Mouse (Mus musculus): ENCODE results near the gene Pdhx. TPM values are rescaled to one million over a fixed set of nuclear protein-coding genes. Genes with fewer than 3 reads are reported as not detected.

The Pdhx gene
- total RNA-seq, 1 experiment, result 35.6 TPM

DNA sequence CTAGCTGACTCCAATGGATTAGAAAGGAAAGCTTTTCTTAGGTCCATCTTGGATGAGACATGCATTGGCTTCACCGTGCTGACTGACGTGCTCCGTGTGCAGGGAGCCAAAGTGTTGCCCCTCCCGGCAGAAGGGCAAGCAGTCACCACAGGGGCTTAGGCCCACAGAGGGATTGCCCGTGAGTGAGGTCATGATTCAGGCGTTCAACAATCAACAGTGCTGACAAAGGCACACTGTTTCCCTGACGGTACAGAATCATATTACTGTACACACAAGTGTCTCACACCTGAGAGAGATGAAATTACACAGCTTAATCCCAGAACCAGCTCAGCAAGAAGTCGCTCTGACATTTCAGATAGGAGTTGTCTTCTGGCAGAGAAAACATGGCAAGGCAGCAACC, 38.4 kb upstream of the Pdhx start:
- Histone ChIP-seq H3K36me3 (ENCODE audit: control insufficient read depth, insufficient read depth, low read length, poor library complexity, severe bottlenecking) (no peaks in the 10 kb centered on the region), H3K4me1 (ENCODE audit: control insufficient read depth in 2 of 2, insufficient read depth in 2 of 2, low read length in 2 of 2, poor library complexity in 1 of 2) (no peaks in the 10 kb centered on the region), H3K4me3 (ENCODE audit: insufficient read depth in 1 of 2, low read depth in 1 of 2, low read length in 2 of 2, poor library complexity in 1 of 2, severe bottlenecking in 1 of 2) (no peak overlapping the region), H3K9me3 (ENCODE audit: control insufficient read depth, insufficient read depth, low read depth, low read length) (no peaks in the 10 kb centered on the region), H3K9ac (ENCODE audit: insufficient read depth, low read depth, low read length, poor library complexity, severe bottlenecking) (no peak overlapping the region), H3K27ac (ENCODE audit: insufficient read depth, low read depth, low read length, poor library complexity, severe bottlenecking) (no peak overlapping the region)
- TF ChIP-seq ZC3H11A (IDR thresholded peaks at IDR 0.05; ENCODE audit: borderline replicate concordance, low read depth, low read length) (no peak), ZNF384 (IDR thresholded peaks at IDR 0.05; ENCODE audit: low read depth, low read length) (no peak), MAFK (IDR thresholded peaks at IDR 0.05; ENCODE audit: insufficient read depth, low read depth, low read length) (no peak), HCFC1 (IDR thresholded peaks at IDR 0.05; ENCODE audit: borderline replicate concordance, insufficient read depth, low read length) (no peak), CHD2 (IDR thresholded peaks at IDR 0.05; ENCODE audit: low read depth, low read length) (no peak)
- DNase-seq (ENCODE audit: low read depth, low spot score), result no peak
- in situ Hi-C loops (cut with MboI; ENCODE audit: low sequenced_read_pairs in 2 of 2, unreplicated experiment in 2 of 2), result no loop called here

DNA sequence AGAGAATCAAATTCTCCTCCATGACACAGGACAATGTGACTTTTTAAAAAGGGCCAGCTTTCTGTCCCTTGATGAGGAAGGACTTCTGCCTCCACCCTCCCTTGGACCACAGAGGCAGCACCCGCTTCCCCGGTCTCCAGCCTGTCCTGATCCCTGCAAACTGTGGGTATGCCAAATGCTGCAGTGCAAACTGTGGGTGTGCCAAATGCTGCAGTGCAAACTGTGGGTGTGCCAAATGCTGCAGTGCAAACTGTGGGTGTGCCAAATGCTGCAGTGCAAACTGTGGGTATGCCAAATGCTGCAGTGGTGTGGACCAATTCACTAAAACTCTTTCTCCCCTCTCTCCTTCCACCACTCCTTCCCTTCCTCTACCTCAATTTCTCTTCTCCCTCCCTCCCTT, 32.9 kb upstream of the Pdhx start:
- Histone ChIP-seq H3K4me3 (ENCODE audit: insufficient read depth in 1 of 2, low read depth in 1 of 2, low read length in 2 of 2, poor library complexity in 1 of 2, severe bottlenecking in 1 of 2) (no peak overlapping the region), H3K27ac (ENCODE audit: insufficient read depth, low read depth, low read length, poor library complexity, severe bottlenecking) (no peak overlapping the region), H3K9ac (ENCODE audit: insufficient read depth, low read depth, low read length, poor library complexity, severe bottlenecking) (no peak overlapping the region), H3K36me3 (ENCODE audit: control insufficient read depth, insufficient read depth, low read length, poor library complexity, severe bottlenecking) (no peaks in the 10 kb centered on the region), H3K4me1 (ENCODE audit: control insufficient read depth in 2 of 2, insufficient read depth in 2 of 2, low read length in 2 of 2, poor library complexity in 1 of 2) (no peaks in the 10 kb centered on the region), H3K9me3 (ENCODE audit: control insufficient read depth, insufficient read depth, low read depth, low read length) (no peaks in the 10 kb centered on the region)
- no peak for DNase-seq (ENCODE audit: low read depth, low spot score)
- in situ Hi-C loops (cut with MboI; ENCODE audit: low sequenced_read_pairs in 2 of 2, unreplicated experiment in 2 of 2), result no loop called here
- TF ChIP-seq ZC3H11A (IDR thresholded peaks at IDR 0.05; ENCODE audit: borderline replicate concordance, low read depth, low read length), result no peak
- no peak for TF ChIP-seq ZNF384 (IDR thresholded peaks at IDR 0.05; ENCODE audit: low read depth, low read length)
- TF ChIP-seq MAFK (IDR thresholded peaks at IDR 0.05; ENCODE audit: insufficient read depth, low read depth, low read length), result no peak
- TF ChIP-seq CHD2 (IDR thresholded peaks at IDR 0.05; ENCODE audit: low read depth, low read length), result no peak
- TF ChIP-seq HCFC1 (IDR thresholded peaks at IDR 0.05; ENCODE audit: borderline replicate concordance, insufficient read depth, low read length), result no peak

DNA sequence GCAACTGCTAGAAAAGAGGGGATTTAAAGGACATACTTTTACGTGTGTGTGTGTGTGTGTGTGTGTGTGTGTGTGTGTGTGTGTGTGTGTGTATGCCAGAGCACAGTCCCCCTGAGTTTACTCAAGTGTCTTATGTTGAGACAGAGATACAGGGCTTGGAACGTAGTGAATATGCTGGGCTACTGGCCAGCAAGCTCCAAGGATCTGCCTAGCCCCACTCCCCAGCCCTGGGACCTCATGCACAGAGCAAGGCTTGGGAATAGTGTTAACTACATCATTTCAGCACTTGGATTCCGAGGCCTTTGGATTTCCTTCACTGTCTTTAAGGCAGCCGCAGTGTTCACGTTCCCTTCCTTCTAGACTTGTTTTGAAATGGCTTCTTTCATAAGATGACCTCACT, 29.3 kb upstream of the Pdhx start:
- Histone ChIP-seq H3K36me3 (ENCODE audit: control insufficient read depth, insufficient read depth, low read length, poor library complexity, severe bottlenecking) (no peaks in the 10 kb centered on the region), H3K4me3 (ENCODE audit: insufficient read depth in 1 of 2, low read depth in 1 of 2, low read length in 2 of 2, poor library complexity in 1 of 2, severe bottlenecking in 1 of 2) (no peak overlapping the region), H3K27ac (ENCODE audit: insufficient read depth, low read depth, low read length, poor library complexity, severe bottlenecking) (no peak overlapping the region), H3K9ac (ENCODE audit: insufficient read depth, low read depth, low read length, poor library complexity, severe bottlenecking) (no peak overlapping the region), H3K9me3 (ENCODE audit: control insufficient read depth, insufficient read depth, low read depth, low read length) (no peaks in the 10 kb centered on the region), H3K4me1 (ENCODE audit: control insufficient read depth in 2 of 2, insufficient read depth in 2 of 2, low read length in 2 of 2, poor library complexity in 1 of 2) (no peaks in the 10 kb centered on the region)
- TF ChIP-seq ZC3H11A (IDR thresholded peaks at IDR 0.05; ENCODE audit: borderline replicate concordance, low read depth, low read length) (no peak), MAFK (IDR thresholded peaks at IDR 0.05; ENCODE audit: insufficient read depth, low read depth, low read length) (no peak), ZNF384 (IDR thresholded peaks at IDR 0.05; ENCODE audit: low read depth, low read length) (no peak), HCFC1 (IDR thresholded peaks at IDR 0.05; ENCODE audit: borderline replicate concordance, insufficient read depth, low read length) (no peak), CHD2 (IDR thresholded peaks at IDR 0.05; ENCODE audit: low read depth, low read length) (no peak)
- in situ Hi-C loops (cut with MboI; ENCODE audit: low sequenced_read_pairs in 2 of 2, unreplicated experiment in 2 of 2), result no loop called here
- DNase-seq (ENCODE audit: low read depth, low spot score), result no peak

DNA sequence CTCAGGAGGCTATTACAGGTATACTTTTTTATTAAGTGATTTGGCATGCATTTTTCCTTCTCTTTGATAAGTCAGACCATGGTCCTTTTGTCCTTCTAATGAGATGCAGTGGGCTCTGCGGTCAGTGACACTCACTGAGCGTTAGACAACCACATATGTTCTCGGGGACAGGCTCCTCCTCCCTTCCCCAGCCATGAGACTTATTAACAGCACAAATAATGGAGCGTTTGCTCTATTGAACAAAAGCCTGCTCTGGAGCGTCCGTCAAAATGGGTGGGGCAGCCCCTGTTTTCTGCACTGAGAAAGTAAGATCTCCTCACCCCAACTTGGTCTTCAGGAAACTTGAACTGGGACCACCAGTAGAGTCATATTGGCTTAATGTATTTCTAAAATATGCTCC, 16.2 kb upstream of the Pdhx start:
- Histone ChIP-seq H3K4me1 (ENCODE audit: control insufficient read depth in 2 of 2, insufficient read depth in 2 of 2, low read length in 2 of 2, poor library complexity in 1 of 2) (peaks cover 0 to 2% of the 10 kb centered on the region in 2 experiments; a peak in 1 of 4 replicates), H3K27ac (ENCODE audit: insufficient read depth, low read depth, low read length, poor library complexity, severe bottlenecking) (no peak overlapping the region), H3K9me3 (ENCODE audit: control insufficient read depth, insufficient read depth, low read depth, low read length) (no peaks in the 10 kb centered on the region), H3K36me3 (ENCODE audit: control insufficient read depth, insufficient read depth, low read length, poor library complexity, severe bottlenecking) (no peaks in the 10 kb centered on the region), H3K4me3 (ENCODE audit: insufficient read depth in 1 of 2, low read depth in 1 of 2, low read length in 2 of 2, poor library complexity in 1 of 2, severe bottlenecking in 1 of 2) (no peak overlapping the region), H3K9ac (ENCODE audit: insufficient read depth, low read depth, low read length, poor library complexity, severe bottlenecking) (no peak overlapping the region)
- in situ Hi-C loops (cut with MboI; ENCODE audit: low sequenced_read_pairs in 2 of 2, unreplicated experiment in 2 of 2), result loop anchor here (5.0 to 25.0 kb wide), 2 partner anchors 248 to 253 kb away; no protein-coding TSS in a partner anchor
- TF ChIP-seq CHD2 (IDR thresholded peaks at IDR 0.05; ENCODE audit: low read depth, low read length) (no peak), ZNF384 (IDR thresholded peaks at IDR 0.05; ENCODE audit: low read depth, low read length) (no peak), HCFC1 (IDR thresholded peaks at IDR 0.05; ENCODE audit: borderline replicate concordance, insufficient read depth, low read length) (no peak), MAFK (IDR thresholded peaks at IDR 0.05; ENCODE audit: insufficient read depth, low read depth, low read length) (no peak), ZC3H11A (IDR thresholded peaks at IDR 0.05; ENCODE audit: borderline replicate concordance, low read depth, low read length) (no peak)
- DNase-seq (ENCODE audit: low read depth, low spot score), result no peak

DNA sequence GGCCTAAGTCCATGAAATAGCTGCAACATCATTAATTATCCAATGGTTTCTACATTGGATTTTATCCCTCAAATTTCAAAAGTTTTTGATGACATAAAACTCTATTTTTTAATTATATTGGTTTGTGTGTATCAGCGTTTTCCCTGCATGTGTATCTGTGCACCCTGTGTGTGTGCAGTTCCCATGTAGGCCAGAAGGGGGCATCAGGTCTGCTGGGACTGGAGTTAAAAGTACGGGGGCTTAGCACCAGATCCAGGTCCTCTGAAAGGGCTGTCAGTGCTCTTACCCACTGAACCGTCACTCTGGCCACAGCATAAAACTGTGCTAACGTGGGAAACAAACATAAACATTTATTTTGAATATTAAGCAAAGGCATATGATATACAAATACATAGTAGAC, 14.8 kb upstream of the Pdhx start:
- Histone ChIP-seq H3K4me1 (ENCODE audit: control insufficient read depth in 2 of 2, insufficient read depth in 2 of 2, low read length in 2 of 2, poor library complexity in 1 of 2) (peaks cover 0 to 2% of the 10 kb centered on the region in 2 experiments; a peak in 1 of 4 replicates), H3K4me3 (ENCODE audit: insufficient read depth in 1 of 2, low read depth in 1 of 2, low read length in 2 of 2, poor library complexity in 1 of 2, severe bottlenecking in 1 of 2) (no peak overlapping the region), H3K27ac (ENCODE audit: insufficient read depth, low read depth, low read length, poor library complexity, severe bottlenecking) (no peak overlapping the region), H3K9me3 (ENCODE audit: control insufficient read depth, insufficient read depth, low read depth, low read length) (no peaks in the 10 kb centered on the region), H3K36me3 (ENCODE audit: control insufficient read depth, insufficient read depth, low read length, poor library complexity, severe bottlenecking) (no peaks in the 10 kb centered on the region), H3K9ac (ENCODE audit: insufficient read depth, low read depth, low read length, poor library complexity, severe bottlenecking) (no peak overlapping the region)
- in situ Hi-C loops (cut with MboI; ENCODE audit: low sequenced_read_pairs in 2 of 2, unreplicated experiment in 2 of 2), result loop anchor here (5.0 to 25.0 kb wide), 2 partner anchors 249 to 254 kb away; no protein-coding TSS in a partner anchor
- DNase-seq (ENCODE audit: low read depth, low spot score), result peak; percentile 30
- TF ChIP-seq ZNF384 (IDR thresholded peaks at IDR 0.05; ENCODE audit: low read depth, low read length) (no peak), MAFK (IDR thresholded peaks at IDR 0.05; ENCODE audit: insufficient read depth, low read depth, low read length) (no peak), ZC3H11A (IDR thresholded peaks at IDR 0.05; ENCODE audit: borderline replicate concordance, low read depth, low read length) (peak; percentile 66; the same call in 1 of the 2 replicates)

Data from ES-E14 (cell line).